Mouse (Mus musculus): ENCODE measurements around the gene Casc1. TPM values are rescaled to one million over a fixed set of nuclear protein-coding genes. Genes with fewer than 3 reads are reported as not detected.
A peak's percentile ranks its signal among the peaks of the same experiment; 100 is the strongest.

Gene Casc1
- polyA plus RNA-seq, 1 experiment from 2014 or later: 0.92 TPM

DNA sequence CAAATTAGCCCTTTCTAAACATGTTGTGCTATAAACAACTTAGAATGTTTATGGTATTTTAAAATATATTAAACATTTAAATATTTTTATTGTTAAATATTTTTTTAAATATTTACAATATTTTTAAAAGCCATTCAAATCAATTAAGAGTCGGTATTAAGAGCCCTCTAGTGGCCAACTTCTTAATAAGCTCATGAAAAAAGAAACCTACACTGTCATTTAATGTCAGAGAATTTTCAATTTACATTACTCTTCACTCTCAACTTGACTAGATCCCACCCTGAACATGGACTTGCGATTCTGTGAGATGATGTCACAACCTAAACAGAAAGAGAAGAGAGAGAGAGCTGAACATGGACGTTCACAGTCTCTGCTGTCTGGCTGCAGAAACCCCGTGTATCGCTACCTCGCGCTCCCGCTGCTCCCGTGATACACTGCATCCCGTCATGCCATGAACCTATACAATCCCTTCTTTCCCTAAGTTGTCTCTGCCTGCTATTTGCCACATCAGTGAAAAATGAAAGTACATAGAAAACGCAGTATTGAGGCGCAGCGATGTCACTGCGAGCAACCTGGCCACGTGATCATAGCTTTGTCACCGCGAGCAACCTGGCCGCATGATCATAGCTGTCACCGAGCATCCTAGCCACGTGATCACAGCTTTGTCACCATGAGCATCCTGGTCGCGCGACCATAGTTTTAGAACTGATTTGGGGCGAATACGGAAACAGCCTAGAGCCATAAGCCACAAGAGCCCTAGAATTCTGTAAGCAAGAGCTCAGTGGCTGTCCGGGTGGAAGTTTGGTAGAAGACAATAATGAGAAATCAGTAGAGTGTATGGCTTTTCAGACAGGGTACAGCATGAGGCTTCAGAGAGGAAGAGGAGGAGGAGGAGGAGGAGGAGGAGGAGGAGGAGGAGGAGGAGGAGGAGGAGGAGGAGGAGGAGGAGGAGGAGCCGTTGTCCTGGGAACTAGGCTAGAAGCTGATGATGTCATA is 23.4 kb downstream of the Casc1 start:
- H3K4me2 ChIP-seq (ENCODE audit: low read length): peak overlapping the region; percentile 49
- H3K27ac ChIP-seq (ENCODE audit: low read length): peak overlapping the region; percentile 73
- no peaks in the 10 kb centered on the region for H3K4me1 ChIP-seq (ENCODE audit: control insufficient read depth, insufficient read depth, low read length)
- no peaks in the 10 kb centered on the region for H3K9me3 ChIP-seq (replicated peaks; ENCODE audit: control insufficient read depth, low read length, poor library complexity, severe bottlenecking)
- H3K4me3 ChIP-seq (ENCODE audit: low read depth, low read length): peak overlapping the region; percentile 24; the same call in 1 of the 2 replicates
- whole genome bisulfite sequencing: 61% methylated on average over 27 of the region's 27 CpGs
- H3K27me3 ChIP-seq (ENCODE audit: control insufficient read depth, insufficient read depth, low read depth, low read length): no peaks in the 10 kb centered on the region
- peak; percentile 71 for ATAC-seq
- peak overlapping the region; percentile 42; the same call in 1 of the 2 replicates for H3K9ac ChIP-seq (ENCODE audit: low read depth, low read length)
- no peaks in the 10 kb centered on the region for H3K36me3 ChIP-seq (ENCODE audit: control insufficient read depth, insufficient read depth, low read length)

DNA sequence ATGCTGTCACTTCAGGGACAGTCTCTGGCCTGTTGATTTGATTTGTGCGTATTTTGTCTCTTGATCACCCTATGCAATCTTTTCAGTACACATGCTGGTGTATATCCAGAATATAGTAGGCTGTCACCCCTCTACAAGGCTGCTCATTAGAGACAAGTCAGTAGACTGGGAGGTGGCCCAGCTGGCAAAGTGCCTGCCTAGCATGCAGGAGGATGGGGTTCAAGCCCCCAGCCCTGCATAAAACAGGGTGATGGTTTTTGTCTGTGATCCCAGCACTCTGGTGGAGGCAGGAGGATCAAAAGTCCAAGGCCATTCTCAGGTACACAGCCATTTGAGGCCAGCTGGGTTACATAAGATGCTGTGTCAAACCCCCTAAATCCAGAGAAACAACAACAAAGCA is 24.7 kb downstream of the Casc1 start:
- Histone ChIP-seq H3K27ac (ENCODE audit: low read length) (no peak overlapping the region), H3K4me3 (ENCODE audit: low read depth, low read length) (no peak overlapping the region), H3K4me2 (ENCODE audit: low read length) (no peak overlapping the region), H3K9me3 (replicated peaks; ENCODE audit: control insufficient read depth, low read length, poor library complexity, severe bottlenecking) (no peaks in the 10 kb centered on the region), H3K36me3 (ENCODE audit: control insufficient read depth, insufficient read depth, low read length) (no peaks in the 10 kb centered on the region), H3K9ac (ENCODE audit: low read depth, low read length) (no peak overlapping the region), H3K4me1 (ENCODE audit: control insufficient read depth, insufficient read depth, low read length) (no peaks in the 10 kb centered on the region), H3K27me3 (ENCODE audit: control insufficient read depth, insufficient read depth, low read depth, low read length) (no peaks in the 10 kb centered on the region)
- 92% methylated on average over 1 of the region's 1 CpGs for WGBS
- ATAC-seq: no peak

GRCm38 (mm10) chr6:145182044-145182443 is 28.8 kb downstream of the Casc1 start:
- H3K4me3 ChIP-seq (ENCODE audit: low read depth, low read length): no peak overlapping the region
- no peaks in the 10 kb centered on the region for H3K27me3 ChIP-seq (ENCODE audit: control insufficient read depth, insufficient read depth, low read depth, low read length)
- no peak for ATAC-seq
- WGBS: 80% methylated on average over 8 of the region's 8 CpGs
- H3K9ac ChIP-seq (ENCODE audit: low read depth, low read length): no peak overlapping the region
- no peaks in the 10 kb centered on the region for H3K36me3 ChIP-seq (ENCODE audit: control insufficient read depth, insufficient read depth, low read length)
- H3K27ac ChIP-seq (ENCODE audit: low read length): no peak overlapping the region
- no peaks in the 10 kb centered on the region for H3K9me3 ChIP-seq (replicated peaks; ENCODE audit: control insufficient read depth, low read length, poor library complexity, severe bottlenecking)
- H3K4me2 ChIP-seq (ENCODE audit: low read length): no peak overlapping the region
- no peaks in the 10 kb centered on the region for H3K4me1 ChIP-seq (ENCODE audit: control insufficient read depth, insufficient read depth, low read length)

- H3K4me1 ChIP-seq (ENCODE audit: control insufficient read depth, insufficient read depth, low read length): no peaks in the 10 kb centered on the region
- ATAC-seq: no peak
- H3K9ac ChIP-seq (ENCODE audit: low read depth, low read length): no peak overlapping the region
- H3K4me2 ChIP-seq (ENCODE audit: low read length): no peak overlapping the region
- no peak overlapping the region for H3K4me3 ChIP-seq (ENCODE audit: low read depth, low read length)
- peaks cover 7% of the 10 kb centered on the region; the same call in 1 of the 2 replicates for H3K27me3 ChIP-seq (ENCODE audit: control insufficient read depth, insufficient read depth, low read depth, low read length)
- no peaks in the 10 kb centered on the region for H3K9me3 ChIP-seq (replicated peaks; ENCODE audit: control insufficient read depth, low read length, poor library complexity, severe bottlenecking)
- 26% methylated on average over 6 of the region's 6 CpGs for WGBS
- H3K36me3 ChIP-seq (ENCODE audit: control insufficient read depth, insufficient read depth, low read length): no peaks in the 10 kb centered on the region
- H3K27ac ChIP-seq (ENCODE audit: low read length): no peak overlapping the region
Measured at GRCm38 (mm10) chr6:145179665-145180064, 31.1 kb downstream of the Casc1 start.

- H3K4me2 ChIP-seq (ENCODE audit: low read length): no peak overlapping the region
- WGBS: 46% methylated on average over 10 of the region's 10 CpGs
- ATAC-seq: no peak
Measured at GRCm38 (mm10) chr6:145176474-145176873, 34.3 kb downstream of the Casc1 start.

GRCm38 (mm10) chr6:145175571-145175981 is 35.2 kb downstream of the Casc1 start:
- no peak overlapping the region for H3K9ac ChIP-seq (ENCODE audit: low read depth, low read length)
- H3K27ac ChIP-seq (ENCODE audit: low read length): no peak overlapping the region
- no peaks in the 10 kb centered on the region for H3K9me3 ChIP-seq (replicated peaks; ENCODE audit: control insufficient read depth, low read length, poor library complexity, severe bottlenecking)
- H3K4me1 ChIP-seq (ENCODE audit: control insufficient read depth, insufficient read depth, low read length): peaks cover 5% of the 10 kb centered on the region; the same call in 1 of the 2 replicates
- H3K4me2 ChIP-seq (ENCODE audit: low read length): no peak overlapping the region
- no peaks in the 10 kb centered on the region for H3K36me3 ChIP-seq (ENCODE audit: control insufficient read depth, insufficient read depth, low read length)
- H3K27me3 ChIP-seq (ENCODE audit: control insufficient read depth, insufficient read depth, low read depth, low read length): peaks cover 7% of the 10 kb centered on the region; the same call in 1 of the 2 replicates
- no peak overlapping the region for H3K4me3 ChIP-seq (ENCODE audit: low read depth, low read length)
- ATAC-seq: no peak
- 34% methylated on average over 9 of the region's 9 CpGs for WGBS

More at GRCm38 (mm10) chr6:145176474-145176873, 34.3 kb downstream of the Casc1 start:
- H3K9me3 ChIP-seq (replicated peaks; ENCODE audit: control insufficient read depth, low read length, poor library complexity, severe bottlenecking): no peaks in the 10 kb centered on the region
- peaks cover 5% of the 10 kb centered on the region; the same call in 1 of the 2 replicates for H3K4me1 ChIP-seq (ENCODE audit: control insufficient read depth, insufficient read depth, low read length)
- H3K4me3 ChIP-seq (ENCODE audit: low read depth, low read length): no peak overlapping the region
- no peak overlapping the region for H3K27ac ChIP-seq (ENCODE audit: low read length)
- peaks cover 7% of the 10 kb centered on the region; the same call in 1 of the 2 replicates for H3K27me3 ChIP-seq (ENCODE audit: control insufficient read depth, insufficient read depth, low read depth, low read length)
- H3K9ac ChIP-seq (ENCODE audit: low read depth, low read length): no peak overlapping the region
- H3K36me3 ChIP-seq (ENCODE audit: control insufficient read depth, insufficient read depth, low read length): no peaks in the 10 kb centered on the region

GRCm38 (mm10) chr6:145173781-145174191 is 37.0 kb downstream of the Casc1 start:
- Histone ChIP-seq H3K4me1 (ENCODE audit: control insufficient read depth, insufficient read depth, low read length) (peaks cover 5% of the 10 kb centered on the region; the same call in 1 of the 2 replicates), H3K36me3 (ENCODE audit: control insufficient read depth, insufficient read depth, low read length) (no peaks in the 10 kb centered on the region), H3K4me2 (ENCODE audit: low read length) (no peak overlapping the region), H3K4me3 (ENCODE audit: low read depth, low read length) (no peak overlapping the region), H3K9ac (ENCODE audit: low read depth, low read length) (no peak overlapping the region), H3K27me3 (ENCODE audit: control insufficient read depth, insufficient read depth, low read depth, low read length) (peaks cover 7% of the 10 kb centered on the region; the same call in 1 of the 2 replicates), H3K27ac (ENCODE audit: low read length) (no peak overlapping the region), H3K9me3 (replicated peaks; ENCODE audit: control insufficient read depth, low read length, poor library complexity, severe bottlenecking) (no peaks in the 10 kb centered on the region)
- ATAC-seq: peak; percentile 54
- 3% methylated on average over 11 of the region's 11 CpGs for WGBS

GRCm38 (mm10) chr6:145171892-145172606 is 38.8 kb downstream of the Casc1 start:
- Histone ChIP-seq H3K9me3 (replicated peaks; ENCODE audit: control insufficient read depth, low read length, poor library complexity, severe bottlenecking) (no peaks in the 10 kb centered on the region), H3K27me3 (ENCODE audit: control insufficient read depth, insufficient read depth, low read depth, low read length) (peaks cover 7% of the 10 kb centered on the region; the same call in 1 of the 2 replicates), H3K4me3 (ENCODE audit: low read depth, low read length) (no peak overlapping the region), H3K27ac (ENCODE audit: low read length) (no peak overlapping the region), H3K4me1 (ENCODE audit: control insufficient read depth, insufficient read depth, low read length) (peaks cover 5% of the 10 kb centered on the region; the same call in 1 of the 2 replicates), H3K9ac (ENCODE audit: low read depth, low read length) (no peak overlapping the region), H3K36me3 (ENCODE audit: control insufficient read depth, insufficient read depth, low read length) (no peaks in the 10 kb centered on the region), H3K4me2 (ENCODE audit: low read length) (no peak overlapping the region)
- ATAC-seq: no peak
- 80% methylated on average over 14 of the region's 14 CpGs for WGBS

Data from midbrain, embryonic 16.5 days (tissue).